Mouse (Mus musculus): ENCODE results near the gene Tmx2.

Gene Tmx2

GRCm38 (mm10) chr2:84638428-84639220 lies 40.3 kb downstream of the Tmx2 start:
- no peak for DNase-seq (ENCODE audit: low read depth, low spot score)

GRCm38 (mm10) chr2:84637452-84638165 lies 41.3 kb downstream of the Tmx2 start:
- DNase-seq (ENCODE audit: low read depth, low spot score): no peak

GRCm38 (mm10) chr2:84636231-84636741 lies 42.7 kb downstream of the Tmx2 start:
- DNase-seq (ENCODE audit: low read depth, low spot score): peak; percentile 65

- peak; percentile 97 for DNase-seq (ENCODE audit: low read depth, low spot score)
These were observed 43.3 kb downstream of the Tmx2 start for GRCm38 (mm10) chr2:84635611-84636010.

- DNase-seq (ENCODE audit: low read depth, low spot score): no peak
These were observed 43.9 kb downstream of the Tmx2 start for GRCm38 (mm10) chr2:84634934-84635482.

GRCm38 (mm10) chr2:84634006-84634405 lies 44.9 kb downstream of the Tmx2 start:
- no peak for DNase-seq (ENCODE audit: low read depth, low spot score)

- peak; percentile 80 for DNase-seq (ENCODE audit: low read depth, low spot score)
These were observed 45.9 kb downstream of the Tmx2 start for GRCm38 (mm10) chr2:84632999-84633398.

GRCm38 (mm10) chr2:84632001-84632400 lies 46.9 kb downstream of the Tmx2 start:
- DNase-seq (ENCODE audit: low read depth, low spot score): no peak

GRCm38 (mm10) chr2:84627036-84627435 lies 51.9 kb downstream of the Tmx2 start:
- DNase-seq (ENCODE audit: low read depth, low spot score): no peak

- no peak for DNase-seq (ENCODE audit: low read depth, low spot score)
These were observed 52.5 kb downstream of the Tmx2 start for GRCm38 (mm10) chr2:84626366-84626975.

GRCm38 (mm10) chr2:84624201-84624600 lies 54.7 kb downstream of the Tmx2 start:
- peak; percentile 39 for DNase-seq (ENCODE audit: low read depth, low spot score)

GRCm38 (mm10) chr2:84623428-84624119 lies 55.4 kb downstream of the Tmx2 start:
- DNase-seq (ENCODE audit: low read depth, low spot score): no peak

- peak; percentile 56 for DNase-seq (ENCODE audit: low read depth, low spot score)
These were observed 56.3 kb downstream of the Tmx2 start for GRCm38 (mm10) chr2:84622668-84623067.

Measured in R1 (cell line).